Mouse (Mus musculus) right cerebral cortex, adult 2 months (tissue): ENCODE measurements around the gene Znrd1.

Experiments used
- DNase-seq, 2 experiments: peaks; one replicate each; pipeline ENCODE4 v3.0.0; 2021 to 2022; ENCODE audit warnings: low spot score in 2 of 2

Gene Znrd1

DNA sequence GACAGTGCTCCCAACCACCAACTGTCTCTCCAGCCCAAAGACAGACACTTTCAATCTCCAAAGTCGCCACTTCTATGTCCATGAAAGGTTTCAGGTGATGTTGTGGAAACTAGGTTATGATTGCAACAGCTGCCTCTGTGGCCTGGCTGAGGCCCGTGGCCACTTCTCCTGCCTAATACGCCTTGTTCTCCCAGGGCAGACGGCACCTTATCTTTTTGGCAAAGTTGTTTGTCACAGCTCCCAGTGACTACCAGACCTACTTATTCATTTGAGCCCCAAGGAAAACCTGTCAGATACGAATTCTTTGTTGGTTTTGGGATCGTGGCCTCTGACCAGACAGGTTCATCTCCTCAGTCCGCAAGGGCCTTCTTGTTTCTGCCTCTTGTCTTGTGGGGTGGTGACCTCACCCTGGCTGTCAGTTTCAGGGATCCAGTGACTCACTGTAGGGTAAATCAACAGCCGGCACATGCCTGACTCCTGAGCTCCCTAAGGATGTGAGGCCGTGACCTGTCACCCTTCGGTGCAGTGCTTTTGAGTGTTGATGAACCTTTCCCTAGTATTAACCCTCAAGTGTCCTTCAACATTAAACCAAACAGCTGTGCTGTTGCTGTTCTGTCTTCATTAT is 30.8 kb downstream of the Znrd1 start:
- DNase-seq, result no peak

DNA sequence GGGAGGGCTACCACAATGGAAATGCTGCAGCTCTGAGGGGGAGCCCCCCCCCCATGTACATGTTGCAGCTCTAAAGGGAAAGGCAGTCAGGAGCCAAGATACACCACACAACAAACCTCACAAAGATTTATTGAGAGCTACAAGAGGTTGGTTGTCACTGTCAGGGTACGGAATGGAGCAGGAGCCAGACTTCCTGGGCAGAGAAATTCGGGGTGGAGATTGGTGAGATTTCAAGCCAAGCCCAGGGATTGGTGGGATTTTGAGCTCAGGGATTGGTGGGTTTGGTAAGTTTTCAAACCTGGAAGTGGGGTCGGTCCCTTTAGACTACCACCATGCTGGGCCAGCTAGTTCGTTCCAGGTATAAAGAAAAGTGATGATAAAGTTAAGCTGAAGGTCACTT is 34.9 kb downstream of the Znrd1 start:
- no peak for DNase-seq

DNA sequence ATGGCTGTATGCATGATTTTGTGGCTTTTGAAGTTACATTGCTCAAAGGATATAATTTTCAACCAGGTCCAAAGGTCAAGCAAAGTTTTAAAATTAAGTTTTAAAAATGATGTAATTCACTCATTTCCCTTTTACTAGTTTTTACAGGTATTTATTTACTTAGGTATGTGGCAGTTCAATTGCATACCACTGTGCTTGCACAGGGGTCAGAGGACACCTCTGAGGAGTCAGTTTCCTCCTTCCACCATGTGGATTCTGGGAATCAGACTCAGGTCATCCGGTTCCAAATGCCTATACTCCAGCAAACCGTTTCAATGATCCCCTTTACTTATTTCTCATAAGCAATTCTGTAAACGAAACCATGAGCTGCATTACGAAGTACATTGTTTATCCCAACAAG is 35.6 kb downstream of the Znrd1 start:
- no peak for DNase-seq

DNA sequence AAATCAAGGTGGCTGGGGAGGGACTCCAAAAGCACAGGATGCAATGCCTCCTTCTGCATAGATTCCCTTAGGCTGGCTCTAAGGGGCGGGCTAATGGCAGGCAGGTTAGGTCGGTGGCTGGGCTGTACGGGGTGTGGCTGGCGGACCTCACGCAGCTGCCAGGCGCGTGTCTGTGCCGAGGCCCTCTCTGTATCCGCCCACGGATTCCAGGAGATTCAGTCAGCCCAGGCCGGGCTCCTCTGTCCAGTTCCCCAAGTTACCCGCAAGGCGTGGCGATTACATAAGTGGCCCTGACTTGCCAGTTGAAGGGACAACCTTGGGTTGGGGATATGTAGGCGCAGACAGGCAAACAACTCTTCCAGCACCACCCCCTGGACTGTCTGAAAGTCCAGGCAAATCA is 38.1 kb downstream of the Znrd1 start:
- DNase-seq, result no peak

DNA sequence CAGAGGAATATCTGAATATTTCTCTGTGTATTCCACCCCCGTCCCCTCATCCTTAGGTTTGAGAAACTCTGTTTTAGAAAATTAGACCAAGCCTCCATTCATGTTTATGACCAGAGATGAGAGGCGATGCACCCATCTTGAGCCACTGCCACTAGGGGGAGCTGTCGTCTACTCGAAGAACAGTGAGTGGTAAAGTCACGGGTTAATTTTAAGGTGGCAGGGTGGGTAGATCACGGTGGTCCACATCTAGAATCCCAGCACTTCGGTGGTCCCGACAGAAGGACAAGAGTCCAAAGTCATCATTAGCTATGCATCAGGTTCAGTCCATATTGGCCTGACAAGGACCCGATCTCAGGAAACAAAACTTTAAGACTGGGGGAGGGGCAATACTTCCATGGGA is 43.3 kb downstream of the Znrd1 start:
- DNase-seq, result peak; percentile 65 to 66

DNA sequence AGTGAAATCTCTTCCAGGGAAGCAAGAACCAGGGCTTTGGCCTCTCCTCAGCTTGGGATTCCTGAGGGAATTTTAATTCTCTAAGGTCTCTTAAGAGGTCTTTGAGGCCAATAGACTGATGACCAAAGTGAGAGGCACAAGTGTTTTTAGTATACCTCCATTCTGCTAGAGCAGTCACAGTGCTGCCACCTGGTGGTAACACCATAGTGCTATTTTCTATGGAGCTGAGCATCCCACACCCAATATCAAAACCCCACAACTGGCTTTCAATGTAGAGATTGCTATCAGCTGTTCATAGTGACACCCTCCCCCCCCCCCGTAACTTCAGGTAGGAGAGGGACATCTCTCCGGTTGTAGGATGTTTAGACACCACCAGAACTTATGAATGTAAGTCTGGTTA is 44.3 kb downstream of the Znrd1 start:
- peak; percentile 80 to 83 for DNase-seq

DNA sequence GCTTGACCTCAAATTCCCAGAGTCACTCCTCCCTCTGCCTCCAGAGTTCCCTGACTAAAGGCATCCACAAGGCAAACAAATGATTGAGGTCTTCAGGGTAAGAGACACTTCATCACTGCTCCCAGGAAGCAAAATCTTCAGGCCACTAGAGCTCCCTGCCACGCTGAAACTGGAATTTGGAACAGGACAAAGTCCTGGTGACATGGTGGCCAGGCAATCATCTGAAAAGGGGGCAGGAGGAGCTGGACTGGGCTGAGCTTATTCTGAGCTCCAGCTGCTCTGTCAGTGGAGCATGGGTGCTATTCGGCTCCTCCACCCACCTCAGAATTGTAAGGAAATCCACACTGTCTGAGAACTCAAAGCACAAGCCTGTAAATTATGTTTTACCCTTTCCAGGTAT is 46.3 kb downstream of the Znrd1 start:
- DNase-seq, result no peak

DNA sequence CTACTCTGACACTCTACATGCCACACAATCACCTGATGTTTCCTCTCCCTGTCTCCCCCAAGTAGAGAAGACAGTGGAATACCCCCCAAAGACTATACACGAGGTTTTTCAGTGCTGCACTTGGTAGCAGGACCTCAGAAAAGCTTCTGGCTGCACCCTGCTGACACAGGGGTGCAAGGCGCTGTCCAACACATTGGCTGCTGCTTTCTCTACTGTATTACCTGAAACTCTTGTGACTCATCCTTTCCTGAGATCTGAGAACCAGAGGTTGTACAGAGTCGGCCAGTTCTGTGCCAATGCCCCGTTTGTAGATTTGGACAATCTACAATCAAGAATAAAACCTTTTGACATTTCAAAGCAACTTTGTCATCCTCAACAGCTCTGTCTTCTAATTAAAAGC is 48.6 kb downstream of the Znrd1 start:
- DNase-seq, result no peak

DNA sequence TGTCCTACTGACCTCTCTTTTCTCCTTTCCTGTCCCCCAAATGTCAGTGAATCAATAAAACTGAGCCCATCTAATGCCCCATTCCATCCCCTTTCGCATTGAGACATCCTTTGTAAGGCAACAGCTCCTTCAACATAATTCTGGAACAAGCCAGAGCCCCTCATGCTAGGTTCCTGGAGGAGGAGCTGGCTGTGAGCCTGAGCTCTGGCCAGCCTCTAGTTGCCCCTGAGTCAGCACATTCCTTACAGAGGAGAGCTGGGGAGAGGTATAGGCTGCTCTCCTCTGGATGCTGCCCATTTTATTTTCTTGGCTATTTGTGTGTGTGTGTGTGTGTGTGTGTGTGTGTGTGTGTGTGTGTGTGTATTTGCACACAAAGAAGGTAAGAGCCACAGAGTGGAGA is 50.1 kb downstream of the Znrd1 start:
- no peak for DNase-seq
